21 mouse cellular contexts compared by ENCODE assay signal in genomic region chr12:80776046-80776634, GRCm38 (mm10). TPM values are rescaled to one million over a fixed set of nuclear protein-coding genes. Genes with fewer than 3 reads are reported as not detected.
DNase-seq lines count a peak whose midpoint lies in the region; ATAC-seq and TF ChIP-seq lines count a peak whose summit lies in the region.
"Had no signal": no experiment of that assay in that cellular context is flagged by ENCODE, and none has a peak within 500 bp of the region (broad histone marks: within the 10 kb centered on the region; RNA-seq: fewer than 3 reads in every experiment).

No protein-coding gene starts in this region.

- H3K4me1 ChIP-seq in spleen, adult 2 months (ENCODE audit: control insufficient read depth, insufficient read depth, insufficient read length) = no peaks in the 10 kb centered on the region
- H3K4me1 ChIP-seq in liver, embryonic 15.5 days (replicated peaks) = peaks cover 54% of the 10 kb centered on the region
- H3K4me1 ChIP-seq in thymus, adult 2 months (replicated peaks; ENCODE audit: control insufficient read depth, insufficient read depth, low read length) = peaks cover 5% of the 10 kb centered on the region
- H3K4me1 ChIP-seq in midbrain, embryonic 16.5 days (ENCODE audit: control insufficient read depth, insufficient read depth, low read length) = no peaks in the 10 kb centered on the region
- H3K4me1 ChIP-seq: forebrain, embryonic 15.5 days; limb, embryonic 13.5 days had no signal

- 25% methylated on average over 4 of the region's 4 CpGs for WGBS in spleen, adult 2 months
- 20% methylated on average over 4 of the region's 4 CpGs for WGBS in liver, embryonic 15.5 days (ENCODE audit: insufficient replicate concordance)
- WGBS in thymus, adult 2 months = 67% methylated on average over 4 of the region's 4 CpGs
- WGBS in midbrain, embryonic 16.5 days = 91% methylated on average over 4 of the region's 4 CpGs

- no peaks in the 10 kb centered on the region for H3K9me3 ChIP-seq in liver, embryonic 15.5 days (replicated peaks)
- no peaks in the 10 kb centered on the region for H3K9me3 ChIP-seq in midbrain, embryonic 16.5 days (replicated peaks; ENCODE audit: control insufficient read depth, low read length, poor library complexity, severe bottlenecking)
- H3K9me3 ChIP-seq: forebrain, embryonic 15.5 days; limb, embryonic 13.5 days; midbrain, embryonic 10.5 days had no signal

- H3K4me3 ChIP-seq in spleen, adult 2 months (ENCODE audit: extremely low read depth, insufficient read depth, insufficient read length) = no peak overlapping the region
- H3K4me3 ChIP-seq in liver, embryonic 15.5 days (replicated peaks) = no peak overlapping the region
- no peak overlapping the region for H3K4me3 ChIP-seq in thymus, adult 2 months (ENCODE audit: control insufficient read depth, insufficient read depth, low read length)
- no peak overlapping the region for H3K4me3 ChIP-seq in midbrain, embryonic 16.5 days (ENCODE audit: low read depth, low read length)
- H3K4me3 ChIP-seq: forebrain, embryonic 15.5 days; limb, embryonic 13.5 days; midbrain, embryonic 10.5 days; myocyte had no signal

- H3K27me3 ChIP-seq in spleen, adult 2 months (ENCODE audit: control insufficient read depth, insufficient read depth, low read length) = no peaks in the 10 kb centered on the region
- no peaks in the 10 kb centered on the region for H3K27me3 ChIP-seq in liver, embryonic 15.5 days
- H3K27me3 ChIP-seq in thymus, adult 2 months (ENCODE audit: control insufficient read depth, insufficient read depth, low read length) = no peaks in the 10 kb centered on the region
- H3K27me3 ChIP-seq in midbrain, embryonic 16.5 days (ENCODE audit: control insufficient read depth, insufficient read depth, low read depth, low read length) = no peaks in the 10 kb centered on the region
- H3K27me3 ChIP-seq: forebrain, embryonic 15.5 days; limb, embryonic 13.5 days had no signal

- H3K9ac ChIP-seq in liver, embryonic 15.5 days = peak overlapping the region; percentile 33; the same call in 1 of the 2 replicates
- H3K9ac ChIP-seq in midbrain, embryonic 16.5 days (ENCODE audit: low read depth, low read length) = no peak overlapping the region
- H3K9ac ChIP-seq: forebrain, embryonic 15.5 days; limb, embryonic 13.5 days had no signal

- no peaks in the 10 kb centered on the region for H3K36me3 ChIP-seq in spleen, adult 2 months (ENCODE audit: control insufficient read depth, insufficient read depth, low read length)
- no peaks in the 10 kb centered on the region for H3K36me3 ChIP-seq in liver, embryonic 15.5 days (replicated peaks)
- no peaks in the 10 kb centered on the region for H3K36me3 ChIP-seq in thymus, adult 2 months (ENCODE audit: control insufficient read depth, insufficient read depth, low read length)
- H3K36me3 ChIP-seq in midbrain, embryonic 16.5 days (ENCODE audit: control insufficient read depth, insufficient read depth, low read length) = no peaks in the 10 kb centered on the region
- H3K36me3 ChIP-seq: forebrain, embryonic 15.5 days; limb, embryonic 13.5 days; midbrain, embryonic 10.5 days had no signal

- H3K27ac ChIP-seq in spleen, adult 2 months (ENCODE audit: insufficient read depth, low read length) = 0 out of 2 replicates have a peak overlapping the region, but pooled peaks have one; percentile 1
- H3K27ac ChIP-seq in liver, embryonic 15.5 days (replicated peaks) = peak overlapping the region; percentile 97
- H3K27ac ChIP-seq in thymus, adult 2 months (ENCODE audit: control insufficient read depth, insufficient read depth, low read length) = no peak overlapping the region
- H3K27ac ChIP-seq in midbrain, embryonic 16.5 days (ENCODE audit: low read length) = no peak overlapping the region
- H3K27ac ChIP-seq: forebrain, embryonic 15.5 days; kidney, postnatal 0 days; limb, embryonic 13.5 days; midbrain, embryonic 10.5 days had no signal

- TF ChIP-seq POLR2A in spleen, adult 2 months (IDR thresholded peaks at IDR 0.05; ENCODE audit: low read depth, low read length) = no peak
- no peak for TF ChIP-seq POLR2A in thymus, adult 2 months (IDR thresholded peaks at IDR 0.05; ENCODE audit: control insufficient read depth, extremely low read depth, insufficient read depth, low read length, poor library complexity)

- peak overlapping the region; percentile 37 for H3K4me2 ChIP-seq in liver, embryonic 15.5 days
- no peak overlapping the region for H3K4me2 ChIP-seq in midbrain, embryonic 16.5 days (ENCODE audit: low read length)
- H3K4me2 ChIP-seq: forebrain, embryonic 15.5 days; limb, embryonic 13.5 days had no signal

- DNase-seq in spleen, adult 2 months (ENCODE audit: low read depth in 1 of 2, low spot score in 2 of 2) = no peak
- no peak for DNase-seq in spleen, postnatal 10 days (ENCODE audit: low spot score in 2 of 2)
- DNase-seq in thymus, adult 2 months = no peak
- no peak for DNase-seq in layer of hippocampus, adult 18-20 months (ENCODE audit: low spot score in 2 of 2)
- no peak for DNase-seq in cerebellum, adult 18-20 months
- DNase-seq: B cell, adult 2 months; cerebellum, adult 11-12 months; heart, adult 18-20 months; heart, postnatal 36 days; right cerebral cortex, adult 18-20 months; thymus, postnatal 4 days had no signal

- TF ChIP-seq CTCF in spleen, adult 2 months (IDR thresholded peaks at IDR 0.05; ENCODE audit: extremely low read depth, insufficient read depth, insufficient read length, insufficient replicate concordance) = no peak
- no peak for TF ChIP-seq CTCF in thymus, adult 2 months (IDR thresholded peaks at IDR 0.05; ENCODE audit: borderline replicate concordance, control insufficient read depth, extremely low read depth, insufficient read depth, low read length, poor library complexity)

- peak; percentile 28 for ATAC-seq in erythroblast, adult 5-6 weeks (replicated peaks; ENCODE audit: low FRiP score, poor library complexity, severe bottlenecking)
- ATAC-seq in liver, embryonic 15.5 days (ENCODE audit: insufficient read depth) = peak; percentile 17
- no peak for ATAC-seq in midbrain, embryonic 16.5 days
- ATAC-seq: forebrain, embryonic 15.5 days; lung, postnatal 0 days had no signal

RNA-seq across cellular contexts. Expression of gene Susd6, which starts 14.2 kb away (rescaled TPM):
- polyA plus RNA-seq in spleen, adult 2 months (2012; rRNA removed) = 32.0 and 49.8 TPM in 2 replicates
- total RNA-seq in erythroblast, adult 5-6 weeks (2015; ENCODE audit: low replicate concordance) = 16.3 and 16.7 TPM in 2 replicates
- 32.7 and 36.2 TPM in 2 replicates for total RNA-seq in erythroblast, adult 5-6 weeks (2017; ENCODE audit: low replicate concordance)
- polyA plus RNA-seq in liver, embryonic 15.5 days (2015; fragmentation: Nextera tagmentation; extraction: Ambion mirVana) = 13.7 and 15.8 TPM in 2 replicates
- polyA plus RNA-seq in thymus, adult 2 months (2012; rRNA removed) = 81.3 and 81.8 TPM in 2 replicates
- 10 to 100 TPM; 64.0 to 76.3 TPM for total RNA-seq in layer of hippocampus, adult 18-20 months (2021)
- 10.4 and 11.0 TPM in 2 replicates for polyA plus RNA-seq in midbrain, embryonic 16.5 days (2015; fragmentation: Nextera tagmentation; extraction: Ambion mirVana)

RNA-seq across cellular contexts. Expression of gene Ccdc177, which starts 15.7 kb away (rescaled TPM):
- not detected in 2 replicates for polyA plus RNA-seq in spleen, adult 2 months (2012; rRNA removed)
- not detected in 2 replicates for total RNA-seq in erythroblast, adult 5-6 weeks (2015; ENCODE audit: low replicate concordance)
- not detected in 2 replicates for total RNA-seq in erythroblast, adult 5-6 weeks (2017; ENCODE audit: low replicate concordance)
- polyA plus RNA-seq in liver, embryonic 15.5 days (2015; fragmentation: Nextera tagmentation; extraction: Ambion mirVana) = not detected in 2 replicates
- not detected in 2 replicates for polyA plus RNA-seq in thymus, adult 2 months (2012; rRNA removed)
- 10 to 100 TPM; 16.2 to 16.3 TPM for total RNA-seq in layer of hippocampus, adult 18-20 months (2021)
- polyA plus RNA-seq in midbrain, embryonic 16.5 days (2015; fragmentation: Nextera tagmentation; extraction: Ambion mirVana) = 3.8 and 3.9 TPM in 2 replicates
- total RNA-seq: gastrocnemius, adult 8-10 months; heart, postnatal 36 days had no signal
- polyA plus RNA-seq: myocyte had no signal

Comparison
In these comparisons a context has a peak if more than half of its experiments do, and no peak if none do; other contexts are left out.
1. H3K27ac ChIP-seq: peak in spleen, adult 2 months (single experiment) and liver, embryonic 15.5 days (single experiment); none in thymus, adult 2 months (single experiment) and midbrain, embryonic 16.5 days (single experiment).